Mouse (Mus musculus) heart, embryonic 13.5 days (tissue): Measurements from ENCODE around the gene Hdac11. TPM values are rescaled to one million over a fixed set of nuclear protein-coding genes. Genes with fewer than 3 reads are reported as not detected.
A peak's percentile ranks its signal among the peaks of the same experiment; 100 is the strongest.
"Not testable (repeated sequence)": the region's sequence is repeated elsewhere in the genome, so short reads cannot be mapped to it uniquely, and the experiment has no call there.

Experiments
- ATAC-seq: fragments of 200-750 bp; cut with Nextera tagmentation; 2 replicates; pipeline ENCODE4 v1.8.0; 2017; ENCODE audit warnings: moderate TSS enrichment; ENCODE audit not compliant: insufficient number of reproducible peaks, low FRiP score, low TSS enrichment; ENCODE audit errors: extremely low read depth
- H3K27ac ChIP-seq: fragments of 300-500 bp; sonication (generic); replicated peaks from 2 replicates; pipeline ENCODE4 v1.5.1; 2015; ENCODE audit warnings: moderate library complexity, mild to moderate bottlenecking, inconsistent platforms
- H3K27me3 ChIP-seq: fragments of 300-500 bp; sonication (generic); replicated peaks from 2 replicates; pipeline ENCODE4 v1.6.1; 2015; ENCODE audit warnings: mild to moderate bottlenecking, inconsistent platforms
- H3K36me3 ChIP-seq: fragments of 300-500 bp; sonication (generic); 2 replicates; pipeline ENCODE4 v1.6.1; 2015; ENCODE audit warnings: mild to moderate bottlenecking, inconsistent platforms
- H3K4me1 ChIP-seq: fragments of 300-500 bp; sonication (generic); 2 replicates; pipeline ENCODE4 v1.6.1; 2015; ENCODE audit warnings: inconsistent platforms
- H3K4me2 ChIP-seq: fragments of 300-500 bp; sonication (generic); 2 replicates; pipeline ENCODE4 v1.6.1; 2015; ENCODE audit warnings: inconsistent platforms, mild to moderate bottlenecking, moderate library complexity
- H3K4me3 ChIP-seq: fragments of 300-500 bp; sonication (generic); 2 replicates; pipeline ENCODE4 v1.5.1; 2015; ENCODE audit warnings: moderate library complexity, mild to moderate bottlenecking, inconsistent platforms
- H3K9ac ChIP-seq: fragments of 300-500 bp; sonication (generic); 2 replicates; pipeline ENCODE4 v1.6.1; 2015; ENCODE audit warnings: inconsistent platforms, mild to moderate bottlenecking, moderate library complexity
- H3K9me3 ChIP-seq: fragments of 300-500 bp; sonication (generic); 2 replicates; pipeline ENCODE4 v1.6.1; 2016; ENCODE audit warnings: inconsistent platforms
- WGBS: fragments of 180-500 bp; shearing (Covaris S2); methylation state at CpG from one replicate; pipeline ENCODE4 v1.1.7; 2015; ENCODE audit warnings: mixed read lengths; 5-methylcytosine and 5-hydroxymethylcytosine counted together
- polyA plus RNA-seq: library from polyadenylated mRNA; unstranded; fragments of >200 nt; fragmentation: Nextera tagmentation; extraction: Ambion mirVana; gene quantifications from 2 replicates; pipeline ENCODE4 v1.2.1, GENCODE M21; 2015

Hdac11 gene
- polyA plus RNA-seq, 1 experiment from 2014 or later: 8.2 TPM

GRCm38 (mm10) chr6:91116244-91117145, 40.0 kb upstream of the Hdac11 start, which contains the start of gene Nup210:
Gene Nup210 (minus strand): TSS chr6:91116829.
- WGBS: under 1% methylated on average over 91 of the region's 93 CpGs
- H3K36me3 ChIP-seq: no peaks in the 10 kb centered on the region
- peak; percentile 87 for ATAC-seq
- peak within 1 kb of the TSS; percentile 29 for H3K27ac ChIP-seq
- peaks cover 32% of the 10 kb centered on the region for H3K4me1 ChIP-seq
- peak within 1 kb of the TSS; percentile 99 for H3K4me2 ChIP-seq
- H3K9ac ChIP-seq: peak within 1 kb of the TSS; percentile 89
- peak within 1 kb of the TSS; percentile 80 for H3K4me3 ChIP-seq
- H3K9me3 ChIP-seq: no peaks in the 10 kb centered on the region
- peaks cover 25% of the 10 kb centered on the region for H3K27me3 ChIP-seq

- no peak for ATAC-seq
- Histone ChIP-seq H3K4me3 (peak overlapping the region; percentile 80), H3K36me3 (no peaks in the 10 kb centered on the region), H3K27me3 (peaks cover 25% of the 10 kb centered on the region), H3K4me1 (peaks cover 32% of the 10 kb centered on the region), H3K9ac (peak overlapping the region; percentile 89), H3K4me2 (peak overlapping the region; percentile 99), H3K27ac (peak overlapping the region; percentile 29), H3K9me3 (no peaks in the 10 kb centered on the region)
- WGBS: 2% methylated on average over 9 of the region's 9 CpGs
Measured at GRCm38 (mm10) chr6:91117149-91117548, 39.3 kb upstream of the Hdac11 start.

DNA sequence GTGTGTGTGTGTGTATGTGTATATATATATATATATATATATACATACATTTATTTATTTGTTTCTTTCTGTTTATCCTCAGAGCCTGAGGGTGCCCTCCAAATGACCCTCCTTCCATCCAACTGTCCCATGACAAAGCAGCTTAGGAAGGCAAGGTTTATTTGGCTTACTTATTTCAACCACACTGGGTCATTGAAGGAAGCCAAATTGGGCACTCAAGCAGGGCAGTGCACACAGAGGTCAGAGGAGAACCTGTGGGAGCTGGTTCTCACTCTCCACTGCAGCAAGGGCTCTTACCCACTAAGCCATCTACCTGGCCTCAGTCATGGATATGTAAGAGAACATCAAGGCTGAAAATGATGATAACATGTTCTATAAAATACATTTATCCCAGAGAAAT, 37.9 kb upstream of the Hdac11 start:
- Histone ChIP-seq H3K4me2 (no peak overlapping the region), H3K27ac (no peak overlapping the region), H3K9me3 (no peaks in the 10 kb centered on the region), H3K27me3 (peaks cover 25% of the 10 kb centered on the region), H3K4me3 (no peak overlapping the region), H3K36me3 (no peaks in the 10 kb centered on the region), H3K9ac (no peak overlapping the region), H3K4me1 (peaks cover 32% of the 10 kb centered on the region)
- no peak for ATAC-seq

DNA sequence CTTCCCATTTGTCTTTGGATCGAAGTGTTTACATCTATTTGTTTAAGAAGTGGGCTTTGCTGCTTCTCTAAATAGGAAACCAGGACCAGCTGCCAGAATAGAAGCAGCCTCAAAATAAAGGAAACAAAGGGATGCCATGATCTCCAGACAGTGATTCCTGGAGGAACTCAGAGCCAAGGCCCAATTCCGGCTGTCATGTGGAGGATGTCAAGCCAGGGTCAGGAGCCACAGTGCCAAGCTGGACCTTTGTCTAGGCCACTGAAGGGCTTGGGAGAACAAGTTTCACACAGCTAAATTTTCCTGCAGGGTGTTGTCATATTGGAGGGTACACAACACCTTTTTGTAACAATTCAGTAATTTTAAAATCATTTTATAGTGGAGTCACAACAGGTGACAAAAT, 36.3 kb upstream of the Hdac11 start:
- H3K36me3 ChIP-seq: no peaks in the 10 kb centered on the region
- 82% methylated on average over 2 of the region's 2 CpGs for WGBS
- H3K4me3 ChIP-seq: no peak overlapping the region
- H3K4me2 ChIP-seq: no peak overlapping the region
- peaks cover 36% of the 10 kb centered on the region for H3K4me1 ChIP-seq
- no peaks in the 10 kb centered on the region for H3K9me3 ChIP-seq
- H3K27ac ChIP-seq: no peak overlapping the region
- no peak overlapping the region for H3K9ac ChIP-seq
- H3K27me3 ChIP-seq: peaks cover 19% of the 10 kb centered on the region
- no peak for ATAC-seq

- not testable (repeated sequence) for H3K36me3 ChIP-seq, H3K9me3 ChIP-seq, H3K4me2 ChIP-seq, H3K27ac ChIP-seq, ATAC-seq, H3K9ac ChIP-seq, H3K4me3 ChIP-seq
- 96% methylated on average over 7 of the region's 7 CpGs for WGBS
- H3K27me3 ChIP-seq: peaks cover 16% of the 10 kb centered on the region
- peaks cover 32% of the 10 kb centered on the region for H3K4me1 ChIP-seq
Measured at GRCm38 (mm10) chr6:91121089-91121488, 35.4 kb upstream of the Hdac11 start.

DNA sequence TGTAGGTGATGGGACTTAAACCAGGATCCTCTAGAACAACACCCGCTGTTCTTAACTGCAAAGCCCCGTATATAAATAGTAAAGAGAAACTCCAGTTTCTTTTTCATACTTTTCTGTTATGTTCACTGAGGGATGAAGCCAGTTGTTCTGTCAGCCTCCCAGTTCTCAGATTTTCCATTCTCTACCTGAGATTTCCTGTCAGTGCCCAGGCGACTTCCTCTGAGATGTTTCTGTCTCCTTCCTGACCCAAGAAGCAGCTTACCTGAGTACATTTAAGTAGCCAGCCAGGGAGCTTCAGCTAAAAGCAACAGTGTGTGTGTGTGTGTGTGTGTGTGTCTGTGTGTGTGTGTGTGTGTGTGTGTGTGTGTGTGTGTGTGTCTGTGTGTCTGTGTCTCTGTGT, 33.0 kb upstream of the Hdac11 start:
- Histone ChIP-seq H3K36me3 (no peaks in the 10 kb centered on the region), H3K9ac (no peak overlapping the region), H3K27me3 (peaks cover 28% of the 10 kb centered on the region), H3K4me1 (peaks cover 17% of the 10 kb centered on the region), H3K27ac (no peak overlapping the region), H3K4me2 (no peak overlapping the region), H3K4me3 (no peak overlapping the region), H3K9me3 (no peaks in the 10 kb centered on the region)
- 74% methylated on average over 3 of the region's 3 CpGs for whole genome bisulfite sequencing
- ATAC-seq: no peak

DNA sequence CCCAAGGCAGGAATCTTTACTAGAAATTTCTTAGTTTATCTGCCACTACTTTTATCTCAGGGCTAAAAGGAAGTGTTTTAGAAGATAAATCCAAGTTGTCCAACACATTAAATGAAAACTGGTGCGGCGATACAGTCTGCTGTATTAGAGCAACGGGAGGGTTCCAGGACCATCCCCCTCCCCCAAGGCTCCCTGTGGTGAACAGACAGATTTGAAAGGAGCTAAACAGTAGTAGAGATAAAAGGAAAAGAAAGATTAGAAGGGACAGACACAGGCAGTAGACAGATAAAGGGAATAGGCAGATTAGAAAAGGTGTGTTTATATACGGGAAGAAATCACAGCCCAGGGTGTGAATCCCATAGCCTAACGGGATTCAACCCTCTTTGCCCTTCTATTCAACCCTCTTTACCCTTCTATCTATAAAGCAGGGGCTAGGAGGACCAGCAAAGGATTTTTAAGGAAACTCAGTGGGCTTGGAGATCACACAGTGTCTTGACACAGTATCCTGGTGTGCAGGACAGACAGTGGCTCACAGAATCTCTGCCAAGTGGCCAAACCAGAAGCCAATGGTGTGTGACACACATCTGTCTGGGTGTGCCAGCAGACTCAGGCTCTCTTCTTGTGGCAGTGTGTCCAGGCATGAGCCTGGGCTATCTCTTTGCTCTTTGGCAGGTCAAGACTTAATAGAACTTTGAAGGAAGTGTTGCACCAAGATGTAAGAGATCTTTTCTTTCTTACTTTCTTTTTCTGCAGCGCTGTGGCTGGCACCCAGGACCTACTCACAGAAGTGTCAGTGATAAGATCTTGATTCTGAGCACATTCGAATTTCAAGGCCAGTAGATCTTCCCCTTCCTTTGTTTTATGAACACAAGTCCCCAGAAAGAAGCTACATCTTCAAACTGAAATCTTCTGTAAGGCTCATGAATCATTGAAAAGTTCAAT, 31.9 kb upstream of the Hdac11 start:
- Histone ChIP-seq H3K36me3 (no peaks in the 10 kb centered on the region), H3K9me3 (no peaks in the 10 kb centered on the region), H3K27ac (no peak overlapping the region), H3K27me3 (peaks cover 22% of the 10 kb centered on the region), H3K4me1 (peaks cover 17% of the 10 kb centered on the region), H3K9ac (0 out of 2 replicates have a peak overlapping the region, but pooled peaks have one; percentile 29), H3K4me3 (no peak overlapping the region), H3K4me2 (0 out of 2 replicates have a peak overlapping the region, but pooled peaks have one; percentile 3)
- whole genome bisulfite sequencing: 23% methylated on average over 7 of the region's 7 CpGs
- ATAC-seq: no peak

DNA sequence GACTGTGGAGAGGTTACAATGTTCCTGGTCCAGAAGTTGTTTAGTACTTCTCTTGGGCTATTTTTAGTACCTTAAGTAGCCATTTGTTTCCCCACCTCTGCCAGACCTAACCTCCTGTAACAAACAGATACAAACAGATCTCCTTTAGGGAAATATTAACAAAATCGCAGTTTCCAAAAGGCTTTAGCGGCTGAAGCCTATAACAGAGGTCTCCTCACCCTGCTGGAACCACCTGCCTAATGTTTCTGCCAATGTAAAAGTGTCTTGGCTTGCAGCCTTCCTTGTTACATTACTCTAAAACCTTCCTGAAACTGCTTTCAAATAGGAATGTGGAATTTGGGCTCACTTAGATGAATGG, 31.3 kb upstream of the Hdac11 start:
- 60% methylated on average over 2 of the region's 2 CpGs for WGBS
- no peak overlapping the region for H3K9ac ChIP-seq
- peaks cover 17% of the 10 kb centered on the region for H3K4me1 ChIP-seq
- no peak overlapping the region for H3K27ac ChIP-seq
- 0 out of 2 replicates have a peak overlapping the region, but pooled peaks have one; percentile 3 for H3K4me2 ChIP-seq
- H3K36me3 ChIP-seq: no peaks in the 10 kb centered on the region
- peaks cover 22% of the 10 kb centered on the region for H3K27me3 ChIP-seq
- ATAC-seq: no peak
- H3K9me3 ChIP-seq: no peaks in the 10 kb centered on the region
- no peak overlapping the region for H3K4me3 ChIP-seq

- H3K4me3 ChIP-seq: no peak overlapping the region
- peaks cover 33% of the 10 kb centered on the region for H3K27me3 ChIP-seq
- H3K4me2 ChIP-seq: no peak overlapping the region
- H3K9me3 ChIP-seq: no peaks in the 10 kb centered on the region
- H3K9ac ChIP-seq: no peak overlapping the region
- no peak for ATAC-seq
- no peaks in the 10 kb centered on the region for H3K36me3 ChIP-seq
- no peak overlapping the region for H3K27ac ChIP-seq
- 45% methylated on average over 4 of the region's 4 CpGs for WGBS
- H3K4me1 ChIP-seq: peaks cover 26% of the 10 kb centered on the region
Measured at GRCm38 (mm10) chr6:91128996-91129395, 27.5 kb upstream of the Hdac11 start.

GRCm38 (mm10) chr6:91130856-91131255, 25.6 kb upstream of the Hdac11 start:
- no peak for ATAC-seq
- Histone ChIP-seq H3K4me3 (no peak overlapping the region), H3K27me3 (peaks cover 40% of the 10 kb centered on the region), H3K4me1 (peaks cover 11% of the 10 kb centered on the region), H3K27ac (no peak overlapping the region), H3K36me3 (no peaks in the 10 kb centered on the region), H3K9me3 (no peaks in the 10 kb centered on the region), H3K4me2 (no peak overlapping the region), H3K9ac (no peak overlapping the region)
- WGBS: 20% methylated on average over 1 of the region's 1 CpGs

GRCm38 (mm10) chr6:91137343-91137956, 19.0 kb upstream of the Hdac11 start:
- no peak overlapping the region for H3K4me2 ChIP-seq
- H3K9me3 ChIP-seq: no peaks in the 10 kb centered on the region
- H3K4me3 ChIP-seq: no peak overlapping the region
- peaks cover 37% of the 10 kb centered on the region for H3K27me3 ChIP-seq
- WGBS: 42% methylated on average over 10 of the region's 10 CpGs
- H3K9ac ChIP-seq: no peak overlapping the region
- ATAC-seq: no peak
- H3K36me3 ChIP-seq: no peaks in the 10 kb centered on the region
- peaks cover 5% of the 10 kb centered on the region for H3K4me1 ChIP-seq
- no peak overlapping the region for H3K27ac ChIP-seq
